Mouse (Mus musculus) kidney, postnatal 10 days (tissue): Measurements from ENCODE around the gene Prkag2.
A peak's percentile ranks its signal among the peaks of the same experiment; 100 is the strongest.

Experiments
- DNase-seq: peaks from one replicate; pipeline ENCODE4 v3.0.0; 2021; ENCODE audit warnings: mixed read lengths

Prkag2 gene

DNA sequence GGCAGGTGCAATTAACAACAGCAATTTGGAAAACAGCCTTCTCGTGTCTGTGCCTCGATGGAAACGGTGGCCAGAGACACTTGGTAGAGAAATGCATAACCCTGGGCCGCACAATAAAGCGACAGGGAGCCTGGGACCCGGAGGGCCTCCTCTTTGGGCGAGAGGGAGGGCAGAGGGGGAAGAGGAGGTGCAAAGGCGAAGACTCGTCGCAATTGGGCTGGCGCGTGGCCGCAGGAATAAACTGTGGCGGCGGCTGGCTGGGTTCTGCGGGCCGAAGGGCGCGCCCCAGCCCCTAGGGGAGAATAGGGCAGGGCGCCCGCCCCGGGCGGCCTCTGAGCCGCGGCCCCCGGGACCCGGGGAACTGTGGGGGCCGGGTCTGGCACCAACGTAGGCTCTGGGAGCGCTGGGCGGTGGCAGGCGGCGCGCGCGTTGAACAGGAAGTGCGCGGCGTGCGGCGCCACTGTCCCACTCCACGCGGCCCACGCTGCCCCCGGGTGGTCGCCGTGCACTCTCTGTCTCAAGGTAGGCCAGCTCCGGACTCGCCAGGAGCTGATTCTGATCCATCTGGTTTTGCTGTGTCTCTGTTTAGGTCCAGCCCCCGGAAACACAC lies at the start of gene Prkag2:
Prkag2 (minus strand) TSS at position 127 of the 610 bp plus-strand sequence.
- peak; percentile 78 for DNase-seq

DNA sequence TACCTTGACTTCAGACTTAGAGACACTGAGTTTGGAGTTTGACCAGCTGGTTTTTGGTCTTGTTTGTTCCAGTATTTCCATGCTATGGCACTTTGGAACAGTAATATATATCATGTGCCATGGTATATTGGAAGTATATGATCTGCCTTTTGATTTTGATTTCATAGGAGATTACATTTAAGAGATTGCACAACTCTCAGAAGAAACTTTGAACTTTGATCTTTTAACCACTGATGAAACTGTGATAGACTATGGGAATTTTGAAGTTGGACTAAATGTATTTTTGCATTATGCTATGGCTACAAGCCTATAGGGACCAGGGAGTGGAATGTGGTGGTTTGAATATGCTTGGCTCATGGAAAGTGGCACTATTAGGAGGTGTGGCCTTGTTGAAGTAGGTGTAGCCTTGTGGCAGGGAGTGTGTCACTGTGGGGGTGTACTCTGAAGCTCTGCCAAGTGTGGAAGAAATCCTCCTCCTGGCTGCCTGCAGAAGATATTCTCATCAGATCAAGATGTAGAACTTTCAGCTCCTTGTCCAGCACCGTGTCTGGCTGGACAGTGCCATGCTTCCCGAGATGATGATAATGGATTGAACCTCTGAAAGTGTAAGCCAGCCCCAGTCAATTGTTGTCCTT lies 49.0 kb upstream of the Prkag2 start:
- DNase-seq, result no peak

DNA sequence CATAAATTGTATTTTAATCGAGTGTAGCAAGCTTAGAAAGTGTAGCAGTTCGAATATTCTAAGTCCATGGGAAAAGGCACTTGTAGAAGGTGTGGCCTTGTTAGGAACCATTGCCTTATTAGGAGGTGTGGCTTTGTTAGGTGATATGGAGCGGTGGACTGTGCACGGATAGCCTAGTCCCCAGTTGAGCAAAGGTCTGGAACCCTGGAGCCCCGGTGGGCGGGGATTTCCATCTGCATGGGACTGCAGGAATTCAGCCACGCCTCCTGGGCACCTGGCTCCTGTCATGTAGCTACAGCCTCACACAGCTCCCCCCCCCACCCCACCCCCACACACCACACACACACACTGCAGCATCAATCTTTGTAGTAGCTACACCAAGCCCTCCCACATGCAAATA lies 46.3 kb upstream of the Prkag2 start:
- peak; percentile 37 for DNase-seq

DNA sequence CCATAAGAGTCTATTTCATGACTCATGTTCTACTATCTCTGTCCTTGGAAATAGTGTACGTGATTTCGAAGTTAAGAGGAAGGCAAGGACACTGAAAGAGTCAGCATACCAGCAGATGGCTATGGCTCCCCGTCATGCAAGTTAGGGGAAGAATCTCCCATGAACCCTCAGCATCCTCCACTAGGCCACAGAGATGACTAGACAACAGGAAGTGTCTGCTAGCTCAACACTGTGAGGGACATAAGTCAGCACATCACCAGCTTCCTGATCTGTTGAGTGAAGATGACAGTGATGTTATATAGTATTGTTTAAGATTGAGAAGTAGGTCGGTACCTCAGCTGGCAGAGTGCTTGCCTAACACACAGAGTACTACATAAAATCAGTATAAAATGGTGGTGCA lies 27.4 kb upstream of the Prkag2 start:
- no peak for DNase-seq

DNA sequence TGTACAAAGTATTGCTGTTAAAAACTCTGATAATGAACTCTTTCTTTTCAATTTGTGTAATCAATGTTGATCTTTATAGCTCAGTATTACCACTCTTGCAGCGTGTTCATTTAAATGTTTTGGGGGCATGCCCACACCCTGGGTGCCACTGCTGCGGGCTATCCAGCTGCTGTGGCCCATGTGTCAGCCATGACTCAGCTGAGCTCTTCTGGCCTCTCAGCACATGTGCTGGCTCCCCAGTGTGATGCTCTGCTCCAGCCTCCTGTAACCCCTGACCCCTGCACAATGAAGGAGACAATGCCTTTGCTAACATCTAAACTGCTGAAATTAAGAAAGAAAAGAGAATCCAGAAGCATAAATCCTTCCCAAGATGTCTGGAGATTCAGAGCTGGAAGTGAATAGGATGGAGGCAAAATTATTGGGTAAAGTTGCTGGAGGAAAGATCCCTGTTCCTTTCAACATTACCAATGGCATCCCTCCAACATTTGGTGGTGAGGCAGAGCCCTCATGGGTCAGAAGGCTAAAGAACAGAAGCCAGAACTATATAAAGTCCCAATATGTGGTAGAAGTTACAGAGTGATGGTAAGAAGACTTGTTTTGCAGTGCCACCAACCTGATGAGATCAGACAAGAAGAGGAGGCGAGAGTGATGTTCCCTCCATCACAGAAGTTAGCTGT lies 25.6 kb upstream of the Prkag2 start:
- no peak for DNase-seq

DNA sequence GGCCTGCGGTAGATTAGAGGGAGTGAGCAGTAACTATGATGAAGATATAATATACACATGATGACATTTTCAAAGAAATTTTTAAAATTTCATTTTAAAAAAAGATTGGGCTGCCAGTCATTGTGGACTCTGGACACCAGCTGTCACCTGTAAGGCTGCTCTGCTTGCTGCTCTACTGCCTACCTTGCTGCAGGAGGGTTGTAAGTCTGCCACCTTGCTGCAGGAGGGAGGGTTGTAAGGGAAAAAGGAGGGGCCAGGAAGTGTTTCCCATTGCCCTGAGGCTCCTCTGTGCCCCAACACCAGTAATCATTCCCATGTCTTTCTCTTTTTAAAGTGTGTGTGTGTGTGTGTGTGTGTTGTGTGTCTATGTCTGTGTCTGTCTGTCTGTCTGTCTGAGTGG lies 22.1 kb upstream of the Prkag2 start:
- DNase-seq, result no peak

DNA sequence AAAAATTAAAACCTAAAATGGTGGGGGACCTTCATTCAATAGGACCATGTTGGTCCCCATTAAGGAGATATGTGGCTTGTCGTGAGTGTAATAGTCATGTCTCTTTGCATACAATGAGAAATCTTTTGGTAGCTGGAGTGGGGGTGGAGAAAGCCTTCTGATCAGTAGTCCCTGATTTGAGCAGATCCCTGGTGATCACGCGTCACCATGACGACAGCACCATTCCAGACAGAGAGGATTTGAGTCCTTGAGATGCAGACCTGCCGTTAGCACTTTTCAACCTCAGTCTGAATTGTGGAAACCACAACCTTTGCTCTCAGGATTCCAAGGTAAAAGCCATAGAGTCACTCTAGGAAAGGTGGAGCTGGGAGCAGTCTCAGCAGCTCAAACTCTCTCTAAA lies 18.7 kb upstream of the Prkag2 start:
- no peak for DNase-seq

DNA sequence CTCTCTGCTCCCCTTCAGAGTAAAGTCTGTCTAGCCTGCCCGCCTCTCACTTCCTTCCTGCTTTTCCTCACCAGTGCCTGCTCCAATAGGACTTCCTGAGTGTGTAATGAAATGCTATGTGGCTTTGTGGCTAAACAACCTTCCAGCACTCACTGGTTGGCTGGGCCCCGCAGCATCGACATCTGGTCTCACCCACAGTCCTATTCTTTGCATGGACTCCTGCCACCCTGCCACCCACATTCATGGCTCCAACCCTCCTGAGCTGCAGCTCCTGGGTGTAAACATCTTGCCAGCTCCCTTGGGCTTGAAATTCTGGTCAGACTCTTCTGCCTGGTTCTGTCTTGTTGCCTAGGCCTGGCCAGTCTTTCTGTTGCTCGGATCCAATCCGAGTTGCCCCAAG lies 15.6 kb upstream of the Prkag2 start:
- DNase-seq, result no peak

DNA sequence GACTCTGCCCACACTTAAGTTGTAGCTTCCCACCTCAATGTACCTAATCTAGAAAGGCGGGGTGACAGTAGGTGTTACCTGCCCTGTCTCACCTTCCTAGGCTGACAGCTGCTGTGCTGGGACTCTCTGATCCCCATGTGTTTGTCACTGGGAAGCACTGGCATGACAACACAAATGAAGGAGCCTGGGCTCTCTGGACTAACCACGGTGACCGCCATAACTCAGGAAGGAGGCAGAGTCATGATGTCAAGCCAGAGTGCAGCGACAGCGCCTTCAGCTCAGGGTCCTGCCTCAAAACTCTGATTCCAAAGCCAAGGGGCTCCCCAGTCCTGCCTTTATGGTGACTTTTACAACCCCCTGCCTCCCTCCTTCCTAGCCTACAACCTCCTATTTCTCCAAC lies 14.8 kb upstream of the Prkag2 start:
- DNase-seq, result no peak

DNA sequence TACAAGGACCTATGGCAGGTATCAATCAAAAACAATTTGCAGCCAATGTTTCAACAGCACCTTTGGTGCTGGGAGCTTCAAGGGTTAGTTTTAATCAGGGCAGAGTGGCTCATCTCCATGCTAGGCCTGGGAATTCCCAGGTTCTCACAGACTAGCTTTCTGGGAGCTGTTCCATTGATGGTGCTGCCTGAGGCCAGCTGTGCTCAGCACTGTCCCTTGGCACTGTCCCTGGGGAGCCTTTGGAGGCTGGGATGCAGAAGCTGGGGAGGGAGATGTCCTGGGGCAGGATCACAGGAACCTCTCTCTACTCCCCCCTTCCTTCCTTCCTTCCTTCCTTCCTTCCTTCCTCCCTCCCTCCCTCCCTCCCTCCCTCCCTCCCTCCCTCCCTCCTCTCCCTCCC lies 13.7 kb upstream of the Prkag2 start:
- no peak for DNase-seq

DNA sequence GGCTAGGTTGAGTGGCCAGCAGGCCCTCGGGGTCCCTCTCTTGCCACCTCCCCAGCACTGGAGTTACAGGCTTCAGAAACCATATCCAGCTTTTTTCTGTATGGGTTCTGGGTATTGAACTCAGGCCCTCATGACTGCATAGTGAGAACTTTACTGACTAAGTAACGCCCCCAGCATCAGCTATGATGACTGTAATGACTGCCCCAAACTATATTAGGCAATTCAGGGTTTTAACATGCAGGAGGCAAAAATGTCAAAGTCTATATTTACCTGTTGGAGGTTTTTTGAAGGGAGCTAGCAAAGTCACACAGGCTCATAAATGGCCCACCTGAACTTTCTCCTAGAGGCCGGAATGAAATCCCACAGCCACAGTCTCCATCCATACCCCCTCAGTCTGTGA lies 9.9 kb upstream of the Prkag2 start:
- DNase-seq, result no peak

DNA sequence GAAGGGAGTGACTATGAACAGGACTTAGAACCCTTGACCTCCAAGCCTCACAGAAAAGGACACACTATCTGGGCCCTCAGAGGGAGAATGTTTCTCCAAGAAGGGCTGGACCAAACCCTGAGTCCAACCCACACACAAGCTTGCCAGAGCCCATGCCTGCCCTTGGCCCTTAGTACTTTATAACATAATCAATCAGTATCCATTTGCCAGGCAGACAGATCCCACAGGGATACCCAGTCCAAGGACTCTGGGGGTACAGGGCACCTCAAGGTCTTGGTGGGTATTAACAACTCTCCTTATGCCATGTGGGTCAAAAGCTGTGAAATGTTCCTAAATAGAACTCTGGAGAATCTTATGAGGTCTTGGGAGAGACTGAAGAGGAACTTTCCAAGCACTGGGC lies 5.3 kb upstream of the Prkag2 start:
- no peak for DNase-seq

DNA sequence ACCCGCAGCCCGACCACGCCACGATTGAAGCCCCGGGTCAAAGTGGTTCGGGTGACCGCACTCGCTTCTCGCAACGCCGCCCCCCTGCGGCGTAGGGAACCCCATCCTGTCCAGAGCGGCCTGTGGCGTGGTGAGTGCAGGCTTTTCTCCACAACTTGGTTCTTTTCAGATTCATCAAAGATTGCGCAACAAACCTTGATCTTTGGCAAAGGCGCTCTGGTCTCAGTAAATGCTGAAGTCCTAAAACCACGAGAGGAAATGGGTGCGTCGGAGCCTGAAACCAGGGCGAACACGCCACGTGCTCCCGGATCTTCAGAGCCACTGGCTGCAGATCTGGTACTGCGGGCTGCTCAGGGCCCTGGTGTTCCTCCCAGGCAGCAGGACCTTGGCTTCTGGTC lies 683 bp upstream of the Prkag2 start:
- peak; percentile 76 for DNase-seq

DNA sequence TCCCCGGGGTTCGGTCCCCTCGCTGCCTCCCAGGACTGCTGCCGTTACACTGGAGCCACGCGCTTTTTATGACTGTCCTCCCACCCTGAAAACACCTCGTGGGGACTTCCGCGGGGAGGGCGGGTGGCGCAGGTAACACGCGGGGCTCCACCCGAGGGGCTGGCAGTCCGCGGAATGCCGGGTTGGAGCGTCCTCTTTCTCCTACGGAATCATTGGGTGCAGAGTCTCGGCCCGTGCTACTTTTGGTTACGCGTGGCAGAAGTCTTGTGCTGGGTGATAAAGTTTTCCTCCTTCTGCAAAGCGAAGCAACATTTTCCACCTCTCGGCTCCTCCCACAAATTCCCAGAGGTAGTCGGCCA lies 306 bp downstream of the Prkag2 start:
- no peak for DNase-seq

DNA sequence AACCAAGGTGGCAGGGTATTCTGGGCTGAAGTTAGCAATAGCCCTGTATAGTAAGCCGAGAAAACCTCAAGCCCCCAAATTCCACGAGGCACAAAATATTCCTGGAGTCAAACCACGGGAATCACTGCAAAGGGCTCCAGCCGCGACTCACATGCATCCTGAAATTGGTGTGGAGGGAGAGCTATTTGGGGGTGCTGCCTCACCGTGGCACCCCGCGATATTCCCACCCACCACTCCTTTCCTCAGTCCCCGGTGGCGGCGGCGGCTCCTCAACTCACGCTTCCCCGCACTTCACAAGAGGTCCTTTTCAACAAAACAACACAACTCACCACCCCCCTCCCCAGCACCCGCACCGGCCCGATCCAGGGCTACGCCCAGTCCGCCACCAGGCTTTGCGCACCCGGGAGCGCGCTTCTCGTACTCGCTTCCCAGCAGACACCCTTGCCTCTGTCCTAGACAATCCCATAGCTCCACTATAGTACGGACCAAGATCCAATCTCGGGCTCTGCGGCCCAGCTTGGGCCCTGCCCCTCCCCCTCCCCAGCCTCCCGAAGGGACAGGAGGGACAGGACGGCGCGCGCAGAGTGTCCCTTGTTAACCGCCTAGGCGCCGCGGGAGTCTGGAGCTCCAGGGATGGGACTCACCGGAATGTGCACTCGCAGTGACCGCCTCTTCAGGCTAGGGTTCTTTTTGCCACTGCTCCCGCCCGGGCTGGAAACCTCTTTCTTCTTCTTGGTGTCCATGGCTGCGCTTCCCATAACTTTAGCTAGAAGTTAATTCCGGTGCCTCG lies 880 bp downstream of the Prkag2 start:
- DNase-seq, result peak; percentile 79

DNA sequence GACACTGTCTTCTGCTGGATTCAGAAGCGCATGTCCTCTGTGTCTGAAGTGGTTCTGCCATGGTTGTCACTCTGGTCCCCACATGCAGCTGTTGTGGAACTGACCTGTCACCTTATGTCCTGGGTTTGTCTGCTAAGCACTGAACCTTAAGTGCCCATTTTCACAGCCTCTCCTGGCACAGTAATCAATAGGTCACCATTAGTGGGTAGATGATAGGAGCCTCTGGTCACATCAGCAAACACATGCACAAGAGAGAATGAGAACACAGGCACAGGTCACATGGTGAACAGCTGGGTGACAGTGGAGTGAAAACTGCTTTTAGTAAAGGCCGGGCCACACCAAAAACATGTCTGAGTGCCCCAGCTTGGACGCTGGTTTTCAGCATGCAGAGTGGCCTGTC lies 2.6 kb downstream of the Prkag2 start:
- no peak for DNase-seq

DNA sequence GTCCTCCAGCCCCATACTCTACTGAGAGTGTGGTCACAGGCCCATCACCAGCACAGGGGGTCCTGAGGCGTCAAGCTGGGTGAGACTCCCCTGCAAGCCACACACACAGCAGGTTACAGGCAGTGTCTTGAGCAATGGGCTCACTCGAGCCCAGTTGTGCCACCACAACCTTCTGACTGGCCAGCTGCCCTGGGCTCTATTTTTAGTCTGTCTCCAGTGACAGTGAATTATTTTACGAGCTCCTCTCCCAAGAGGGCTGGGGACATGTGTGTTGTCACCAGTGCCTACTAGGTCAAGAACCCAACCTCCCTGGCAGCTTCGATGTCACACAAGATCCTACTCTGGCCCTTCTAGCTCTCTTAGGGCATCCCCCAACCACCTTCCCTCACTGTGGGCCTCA lies 4.0 kb downstream of the Prkag2 start:
- no peak for DNase-seq

DNA sequence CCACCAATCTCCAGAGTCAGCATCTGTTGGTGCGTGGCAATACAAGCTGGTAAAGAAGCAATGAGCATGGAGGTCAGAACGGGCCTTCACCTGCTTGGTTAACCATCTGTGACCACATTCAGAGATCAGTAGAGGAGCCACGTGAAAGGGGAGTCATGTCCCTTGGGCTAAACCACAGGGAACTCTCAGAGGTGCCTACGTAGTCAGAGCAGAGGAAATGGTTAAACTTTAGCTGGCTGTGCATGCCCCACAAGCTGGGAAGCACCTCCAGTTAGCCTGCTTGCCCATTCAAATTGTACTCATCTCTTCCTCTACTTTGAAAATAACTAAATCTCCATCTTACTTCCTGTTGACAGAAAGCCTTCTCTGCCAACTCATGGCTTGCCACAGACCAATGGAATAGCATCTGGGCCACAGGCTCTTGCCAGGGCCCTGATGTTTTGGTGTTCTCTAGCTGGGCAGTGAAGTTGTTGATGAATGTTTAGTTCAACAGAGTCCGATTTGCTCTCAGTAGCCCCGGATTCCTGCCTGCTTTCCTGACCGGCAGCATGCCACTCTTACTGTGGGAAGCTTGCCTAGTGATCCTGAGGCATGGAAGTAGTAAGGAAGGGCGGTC lies 7.7 kb downstream of the Prkag2 start:
- DNase-seq, result peak; percentile 63

DNA sequence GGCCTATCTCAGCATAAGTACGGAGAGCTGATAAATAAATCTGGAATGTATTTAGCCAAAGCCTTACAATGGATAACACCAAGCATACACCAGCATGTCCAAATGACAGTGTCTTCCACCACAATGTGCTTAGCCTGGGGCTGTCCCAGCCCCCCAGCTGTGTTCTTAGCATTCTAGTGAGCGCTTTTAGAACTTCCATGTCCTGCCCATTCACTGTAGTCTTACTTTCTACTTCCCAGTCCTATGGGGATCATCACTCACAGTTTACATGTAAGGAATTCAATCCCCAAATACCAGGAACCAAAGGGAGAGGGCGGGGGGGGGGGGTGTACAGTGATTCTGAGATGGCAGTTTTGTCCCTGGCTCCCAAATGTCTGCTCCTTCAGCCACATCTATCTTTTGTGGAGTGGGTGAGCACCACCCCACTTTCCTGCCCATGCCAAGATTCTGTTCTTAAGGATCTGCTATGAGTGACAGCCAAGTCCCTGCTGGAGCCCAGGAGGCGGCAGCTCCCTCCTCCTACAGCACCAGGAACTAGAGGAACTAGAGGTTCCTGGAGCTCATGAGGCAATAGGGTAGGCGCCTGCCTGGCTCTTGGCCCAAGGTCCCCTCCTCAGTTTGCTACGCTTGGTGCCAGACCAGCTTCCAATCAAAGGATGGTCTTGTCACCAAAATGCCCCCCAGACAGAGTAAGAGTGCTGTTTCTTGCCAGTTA lies 11.0 kb downstream of the Prkag2 start:
- no peak for DNase-seq

DNA sequence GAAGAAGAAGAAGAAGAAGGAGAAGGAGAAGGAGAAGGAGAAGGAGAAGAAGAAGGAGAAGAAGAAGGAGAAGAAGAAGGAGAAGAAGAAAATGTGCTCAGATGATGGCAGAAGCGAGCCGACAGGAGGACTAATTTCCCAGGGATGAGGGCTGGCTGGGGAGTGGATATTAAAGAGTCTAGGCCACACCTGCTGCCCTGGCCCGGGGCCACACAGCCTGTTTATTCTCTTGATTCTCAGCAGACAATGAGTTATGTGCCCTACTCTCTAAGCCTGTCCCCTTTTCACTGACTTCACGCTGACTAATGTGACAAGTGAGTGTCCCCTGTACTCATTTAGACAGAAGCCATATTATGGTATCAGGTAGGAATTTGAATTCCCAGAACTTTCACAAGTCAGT lies 11.8 kb downstream of the Prkag2 start:
- no peak for DNase-seq

DNA sequence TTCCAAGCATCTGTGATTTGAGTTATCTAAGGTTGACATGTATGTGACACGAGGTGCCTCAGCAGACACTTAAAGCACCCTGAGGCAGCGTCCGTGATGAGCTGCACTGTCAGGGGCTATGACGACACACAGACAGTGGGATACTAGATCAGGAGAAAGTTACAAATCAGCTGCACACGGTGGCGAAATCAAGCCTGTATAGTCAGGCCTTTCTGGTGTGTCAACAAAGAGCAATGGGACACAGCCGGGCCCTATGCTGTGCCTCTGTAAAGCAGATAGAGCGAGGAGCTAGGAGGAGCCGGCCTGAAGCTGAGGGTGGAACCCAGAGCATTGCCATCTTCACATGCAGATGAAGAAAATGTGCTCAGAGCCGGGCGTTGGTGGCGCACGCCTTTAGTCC lies 12.3 kb downstream of the Prkag2 start:
- DNase-seq, result no peak

DNA sequence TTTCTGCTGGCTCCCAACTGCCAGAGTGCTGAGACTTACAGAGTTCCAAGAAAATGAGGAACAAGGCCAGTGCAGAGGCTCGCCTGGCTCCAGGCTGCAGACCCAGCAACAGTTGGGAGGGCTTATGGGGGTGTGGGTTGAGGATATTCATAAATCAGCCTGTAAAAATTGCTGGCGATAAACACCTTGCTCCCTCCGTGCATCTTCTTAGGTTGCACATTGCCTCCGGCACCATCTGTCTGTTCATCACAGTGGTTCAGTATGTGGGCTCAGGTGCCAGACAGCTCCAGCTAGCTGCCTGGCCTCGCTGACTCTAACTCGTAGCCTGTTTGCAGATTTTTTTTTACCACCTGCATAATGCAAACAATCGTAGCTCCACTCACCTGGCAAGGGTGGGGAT lies 13.4 kb downstream of the Prkag2 start:
- no peak for DNase-seq

DNA sequence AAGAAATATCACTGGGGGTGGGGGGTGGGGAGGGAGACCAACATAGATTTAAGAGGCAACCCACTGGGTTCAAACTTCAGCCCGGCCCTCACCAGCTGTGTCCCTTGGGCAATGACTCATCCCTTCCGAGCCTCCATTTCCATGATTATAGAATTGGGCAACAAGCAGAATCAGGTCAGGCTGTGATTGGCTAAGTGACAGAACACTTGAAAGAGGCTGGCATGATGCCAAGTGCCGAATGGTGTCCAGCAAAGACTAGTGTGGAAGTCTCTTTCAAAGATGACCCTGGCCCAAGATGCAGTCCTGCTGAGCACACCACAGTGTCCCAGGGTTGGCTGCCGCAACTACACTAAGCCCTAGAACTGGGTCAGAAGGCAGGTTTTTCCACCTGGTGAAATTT lies 14.2 kb downstream of the Prkag2 start:
- DNase-seq, result peak; percentile 68
